Mouse (Mus musculus) T-cell, adult 2 months (primary cell): Measurements from ENCODE around the gene Traf2.
"Not testable (repeated sequence)": the region's sequence is repeated elsewhere in the genome, so short reads cannot be mapped to it uniquely, and the experiment has no call there.

Experiments used
- DNase-seq: peaks from one replicate; pipeline ENCODE4 v3.0.0; 2022; ENCODE audit warnings: low spot score

Traf2 gene

GRCm38 (mm10) chr2:25575432-25576027, 28.8 kb upstream of the Traf2 start:
- peak; percentile 26 for DNase-seq

- DNase-seq: peak; percentile 94
Measured at GRCm38 (mm10) chr2:25574579-25575431, 28.1 kb upstream of the Traf2 start, which contains the start of the genes Mamdc4 and Phpt1. Gene Mamdc4 (minus strand): TSS chr2:25574845. Gene Phpt1 (minus strand): TSS chr2:25575224.

- DNase-seq: no peak
Measured at GRCm38 (mm10) chr2:25574136-25574535, 27.4 kb upstream of the Traf2 start.

- no peak for DNase-seq
Measured at GRCm38 (mm10) chr2:25573068-25573467, 26.3 kb upstream of the Traf2 start.

- DNase-seq: no peak
Measured at GRCm38 (mm10) chr2:25571221-25571620, 24.5 kb upstream of the Traf2 start.

- DNase-seq: no peak
Measured at GRCm38 (mm10) chr2:25569323-25569722, 22.6 kb upstream of the Traf2 start.

GRCm38 (mm10) chr2:25568473-25569019, 21.8 kb upstream of the Traf2 start:
- no peak for DNase-seq

- DNase-seq: no peak
Measured at GRCm38 (mm10) chr2:25566558-25566957, 19.8 kb upstream of the Traf2 start.

- DNase-seq: no peak
Measured at GRCm38 (mm10) chr2:25565741-25566140, 19.0 kb upstream of the Traf2 start.

- DNase-seq: no peak
Measured at GRCm38 (mm10) chr2:25561946-25562345, 15.2 kb upstream of the Traf2 start.

- DNase-seq: no peak
Measured at GRCm38 (mm10) chr2:25560551-25560950, 13.8 kb upstream of the Traf2 start.

GRCm38 (mm10) chr2:25558774-25559173, 12.0 kb upstream of the Traf2 start:
- DNase-seq: no peak

- DNase-seq: no peak
Measured at GRCm38 (mm10) chr2:25557964-25558360, 11.2 kb upstream of the Traf2 start.

- peak; percentile 90 for DNase-seq
Measured at GRCm38 (mm10) chr2:25557221-25557963, 10.7 kb upstream of the Traf2 start, which contains the start of gene Edf1. Gene Edf1 (plus strand): TSS chr2:25557847.

GRCm38 (mm10) chr2:25556296-25556695, 9.6 kb upstream of the Traf2 start:
- DNase-seq: no peak

- peak; percentile 17 for DNase-seq
Measured at GRCm38 (mm10) chr2:25555479-25555878, 8.7 kb upstream of the Traf2 start.

- DNase-seq: not testable (repeated sequence)
Measured at GRCm38 (mm10) chr2:25553171-25553786, 6.5 kb upstream of the Traf2 start.

- DNase-seq: peak; percentile 38
Measured at GRCm38 (mm10) chr2:25551186-25551585, 4.4 kb upstream of the Traf2 start.

GRCm38 (mm10) chr2:25549021-25549991, 2.6 kb upstream of the Traf2 start:
- peak; percentile 86 for DNase-seq

- DNase-seq: no peak
Measured at GRCm38 (mm10) chr2:25545996-25546810, 537 bp downstream of the Traf2 start.
